Mouse (Mus musculus) hindbrain, postnatal 0 days (tissue): ENCODE data around the gene Haus7. TPM values are rescaled to one million over a fixed set of nuclear protein-coding genes. Genes with fewer than 3 reads are reported as not detected.
"Not testable (repeated sequence)": the region's sequence is repeated elsewhere in the genome, so short reads cannot be mapped to it uniquely, and the experiment has no call there.

Experiments used
- ATAC-seq: fragments of 200-750 bp; cut with Nextera tagmentation; 2 replicates; pipeline ENCODE4 v1.8.0; 2017; ENCODE audit warnings: mild to moderate bottlenecking, moderate TSS enrichment, moderate library complexity
- DNase-seq: peaks from one replicate; pipeline ENCODE4 v3.0.0-alpha.2; 2015; ENCODE audit warnings: low spot score
- H3K27ac ChIP-seq: fragments of 300-500 bp; sonication (generic); 2 replicates; pipeline ENCODE4 v1.5.1; 2014; ENCODE audit warnings: mild to moderate bottlenecking
- H3K27me3 ChIP-seq: fragments of 300-500 bp; sonication (generic); 2 replicates; pipeline ENCODE4 v1.6.1; 2014; ENCODE audit warnings: low read length, mixed read lengths; ENCODE audit not compliant: insufficient read depth
- H3K36me3 ChIP-seq: fragments of 300-500 bp; sonication (generic); 2 replicates; pipeline ENCODE4 v1.6.1; 2014; ENCODE audit warnings: low read length, mixed read lengths; ENCODE audit not compliant: insufficient read depth
- H3K4me1 ChIP-seq: fragments of 300-500 bp; sonication (generic); 2 replicates; pipeline ENCODE4 v1.6.1; 2014; ENCODE audit warnings: antibody characterized with exemption, low read length, mixed read lengths; ENCODE audit not compliant: insufficient read depth
- H3K4me2 ChIP-seq: fragments of 300-500 bp; sonication (generic); 2 replicates; pipeline ENCODE4 v1.6.1; 2014; ENCODE audit warnings: low read depth, mild to moderate bottlenecking, low read length, moderate library complexity, mixed read lengths
- H3K4me3 ChIP-seq: fragments of 300-500 bp; sonication (generic); 2 replicates; pipeline ENCODE4 v1.5.1; 2014; ENCODE audit warnings: low read length
- H3K9ac ChIP-seq: fragments of 300-500 bp; sonication (generic); replicated peaks from 2 replicates; pipeline ENCODE4 v1.6.1; 2014; ENCODE audit warnings: mild to moderate bottlenecking, low read length, moderate library complexity, mixed read lengths
- H3K9me3 ChIP-seq: fragments of 300-500 bp; sonication (generic); 2 replicates; pipeline ENCODE4 v1.6.1; 2016; ENCODE audit warnings: low read length, mixed read lengths
- CTCF ChIP-seq: IDR thresholded peaks from 2 replicates; pipeline ENCODE4 v1.5.1; 2016; ENCODE audit warnings: antibody characterized with exemption, control low read depth, low read depth
- WGBS: fragments of 180-500 bp; shearing (Covaris S2); extraction: QIAGEN DNeasy Blood & Tissue Kit; methylation state at CpG from one replicate; pipeline ENCODE4 v1.1.7; 2014; 5-methylcytosine and 5-hydroxymethylcytosine counted together
- polyA plus RNA-seq: library from polyadenylated mRNA; unstranded; fragments of >200 nt; fragmentation: Nextera tagmentation; extraction: Ambion mirVana; gene quantifications from 2 replicates; pipeline ENCODE4 v1.2.1, GENCODE M21; 2015
- total RNA-seq: library from RNA; depleted of rRNA; stranded (reverse); fragments of >200 nt; gene quantifications from 2 replicates; pipeline ENCODE4 v1.2.3, GENCODE M21; 2014; rRNA removed

Gene Haus7
- 22.0 and 33.5 TPM in 2 replicates for total RNA-seq
- 62.8 and 63.7 TPM in 2 replicates for polyA plus RNA-seq

DNA sequence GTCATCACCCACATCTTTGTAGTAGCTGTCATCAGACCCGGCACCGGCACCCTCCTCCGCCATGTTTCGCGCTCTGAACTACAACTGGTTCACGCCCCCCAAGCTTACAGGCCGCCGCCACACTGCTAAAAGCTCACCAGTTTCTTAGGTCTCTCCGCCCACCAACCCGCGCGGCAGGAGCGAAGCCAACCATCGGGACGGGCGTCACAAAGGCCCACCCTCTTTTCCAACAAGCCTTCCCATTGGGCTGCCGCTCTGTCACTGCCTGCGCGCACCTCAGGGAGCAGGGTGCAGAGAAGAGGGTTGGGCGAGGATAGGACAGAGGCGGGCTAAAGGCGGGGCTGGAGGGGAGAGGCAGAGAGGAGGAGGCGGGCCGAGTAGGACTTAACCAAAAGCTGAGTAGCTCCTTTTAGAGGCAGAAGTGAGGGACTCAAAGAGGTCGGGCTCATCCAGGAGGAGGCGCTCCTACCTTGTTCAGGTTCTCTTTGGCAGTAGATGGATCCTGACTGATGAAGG is at the start of gene Haus7:
Gene Haus7 (minus strand): TSS at position 168 of the 516 bp plus-strand sequence.
- Histone ChIP-seq H3K27ac (peak within 1 kb of the TSS; percentile 36; the same call in 1 of the 2 replicates), H3K9me3 (no peaks in the 10 kb centered on the region), H3K27me3 (no peaks in the 10 kb centered on the region), H3K36me3 (no peaks in the 10 kb centered on the region), H3K4me1 (no peaks in the 10 kb centered on the region), H3K4me2 (peak within 1 kb of the TSS; percentile 61), H3K4me3 (peak within 1 kb of the TSS; percentile 50), H3K9ac (peak within 1 kb of the TSS; percentile 43)
- 32% methylated on average over 26 of the region's 26 CpGs for WGBS
- TF ChIP-seq CTCF, result peak; percentile 66
- peak; percentile 93 for DNase-seq
- ATAC-seq, result peak; percentile 100

DNA sequence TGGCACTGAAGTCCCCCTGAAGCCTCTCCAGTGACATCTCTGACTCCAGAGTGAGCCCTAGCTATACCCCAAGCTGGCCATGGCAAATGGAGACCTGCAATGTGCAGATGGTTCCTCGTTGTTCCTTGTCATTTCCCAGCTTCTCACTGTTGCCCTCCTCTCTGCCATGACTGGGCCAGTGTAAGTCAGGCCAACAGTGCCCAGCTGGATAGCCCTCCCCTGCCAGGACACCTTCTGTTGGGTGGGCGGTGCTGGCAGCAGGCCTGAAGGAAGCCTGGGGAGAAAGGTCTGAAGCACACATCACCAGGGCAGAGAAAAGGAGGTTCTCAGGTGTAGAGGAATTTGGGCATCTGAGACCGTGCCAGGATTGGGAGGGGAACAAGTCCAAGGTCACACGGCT is 47.7 kb upstream of the Haus7 start:
- Histone ChIP-seq H3K36me3 (no peaks in the 10 kb centered on the region), H3K4me1 (no peaks in the 10 kb centered on the region), H3K27ac (no peak overlapping the region), H3K27me3 (no peaks in the 10 kb centered on the region), H3K4me2 (no peak overlapping the region), H3K9me3 (no peaks in the 10 kb centered on the region), H3K9ac (no peak overlapping the region), H3K4me3 (no peak overlapping the region)
- 61% methylated on average over 4 of the region's 4 CpGs for WGBS
- DNase-seq (no peak), ATAC-seq (no peak)
- TF ChIP-seq CTCF, result no peak

DNA sequence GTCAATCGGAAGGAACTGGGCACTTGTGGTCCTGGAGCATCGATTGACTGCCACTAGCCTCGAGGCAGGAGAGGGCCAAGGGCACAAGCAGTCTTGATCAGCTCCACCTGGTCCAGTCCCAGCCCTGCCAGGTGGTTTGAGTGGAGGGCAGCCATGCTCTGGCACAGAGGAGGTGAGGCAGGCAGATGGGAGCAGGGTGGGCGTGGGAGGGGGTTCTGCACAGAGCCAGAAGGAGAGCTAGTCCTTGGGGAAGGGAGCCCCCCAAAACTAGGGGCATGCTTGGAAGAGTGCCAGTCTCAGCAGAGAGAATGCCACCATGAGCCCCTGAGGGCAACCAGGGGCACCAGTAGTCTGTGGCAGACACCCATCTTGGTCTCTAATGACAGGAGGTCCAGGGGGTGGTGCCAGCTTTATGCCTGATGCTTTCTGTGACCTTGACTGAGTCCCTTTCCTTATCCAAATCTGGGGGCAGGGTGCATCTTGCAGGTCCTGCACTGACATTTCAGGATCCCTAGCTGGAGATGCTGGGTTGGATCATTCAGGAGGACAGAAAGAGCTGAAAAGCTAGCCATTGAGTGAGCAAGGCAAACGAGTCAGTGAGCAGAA is 46.4 kb upstream of the Haus7 start:
- no peak overlapping the region for H3K4me3 ChIP-seq
- no peak overlapping the region for H3K27ac ChIP-seq
- no peaks in the 10 kb centered on the region for H3K9me3 ChIP-seq
- no peak overlapping the region for H3K4me2 ChIP-seq
- H3K9ac ChIP-seq, result no peak overlapping the region
- no peaks in the 10 kb centered on the region for H3K36me3 ChIP-seq
- ATAC-seq (no peak), DNase-seq (no peak)
- no peaks in the 10 kb centered on the region for H3K4me1 ChIP-seq
- TF ChIP-seq CTCF, result no peak
- WGBS, result 62% methylated on average over 5 of the region's 5 CpGs
- H3K27me3 ChIP-seq, result no peaks in the 10 kb centered on the region

DNA sequence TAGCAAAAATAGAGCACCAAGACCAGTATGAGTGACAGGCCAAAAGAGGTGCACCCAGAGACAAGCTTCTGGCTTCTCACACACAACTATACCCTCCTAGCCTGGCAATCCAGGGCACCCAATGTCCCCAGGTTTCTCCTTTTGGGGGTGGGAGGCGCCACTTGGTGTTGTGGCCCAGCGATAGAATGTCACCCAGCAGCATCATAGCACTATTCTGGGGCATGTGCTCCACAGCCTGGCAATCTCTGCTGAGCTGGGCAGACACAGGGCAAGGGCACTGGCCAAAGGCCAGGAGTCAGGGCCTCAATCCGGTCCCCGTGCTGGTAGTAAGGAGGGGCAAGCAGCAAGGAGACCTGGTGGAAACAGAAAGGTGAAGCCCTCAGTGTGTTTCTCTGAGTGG is 37.9 kb upstream of the Haus7 start:
- Histone ChIP-seq H3K27me3 (no peaks in the 10 kb centered on the region), H3K36me3 (no peaks in the 10 kb centered on the region), H3K4me2 (no peak overlapping the region), H3K4me3 (no peak overlapping the region), H3K9me3 (no peaks in the 10 kb centered on the region), H3K4me1 (no peaks in the 10 kb centered on the region), H3K27ac (no peak overlapping the region), H3K9ac (no peak overlapping the region)
- no peak for TF ChIP-seq CTCF
- DNase-seq, result no peak
- no peak for ATAC-seq
- 93% methylated on average over 4 of the region's 4 CpGs for WGBS

DNA sequence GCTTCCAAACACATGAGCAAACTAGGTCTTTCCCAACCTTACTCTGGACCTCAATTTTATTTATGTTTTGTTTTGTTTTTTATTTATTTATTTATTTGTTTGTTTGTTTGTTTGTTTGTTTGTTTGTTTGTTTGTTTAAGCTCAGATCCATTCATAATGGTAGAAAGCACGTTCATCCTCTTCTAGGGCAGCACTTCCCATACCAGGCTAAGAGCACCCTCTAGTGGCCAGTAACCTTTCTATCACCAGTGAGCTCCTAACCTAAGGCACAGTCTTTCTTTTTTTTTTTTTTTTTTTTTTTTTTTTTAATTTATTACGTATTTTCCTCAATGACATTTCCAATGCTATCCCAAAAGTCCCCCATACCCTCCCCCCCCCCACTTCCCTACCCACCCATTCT is 34.7 kb upstream of the Haus7 start:
- not testable (repeated sequence) for H3K9ac ChIP-seq, H3K27me3 ChIP-seq, H3K4me1 ChIP-seq, H3K27ac ChIP-seq, H3K4me2 ChIP-seq, H3K36me3 ChIP-seq, H3K4me3 ChIP-seq, H3K9me3 ChIP-seq
- DNase-seq (peak; percentile 82), ATAC-seq (peak; percentile 78)
- 15% methylated on average over 1 of the region's 2 CpGs for WGBS
- peak; percentile 72 for TF ChIP-seq CTCF

DNA sequence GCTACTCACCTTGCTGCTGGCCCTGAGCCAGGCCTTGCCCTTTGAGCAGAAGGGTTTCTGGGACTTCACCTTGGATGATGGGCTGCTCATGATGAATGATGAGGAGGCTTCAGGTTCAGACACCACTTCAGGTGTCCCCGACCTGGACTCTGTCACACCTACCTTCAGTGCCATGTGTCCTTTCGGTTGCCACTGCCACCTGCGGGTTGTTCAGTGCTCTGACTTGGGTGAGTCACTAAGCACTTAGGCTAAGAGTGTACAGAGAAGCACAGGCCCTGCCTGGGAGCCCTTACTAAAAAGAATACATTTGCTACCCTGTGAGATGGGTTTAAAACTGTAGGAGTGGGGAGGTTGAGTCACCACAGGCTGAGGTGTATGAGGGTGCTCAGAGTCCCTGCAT is 32.0 kb upstream of the Haus7 start:
- no peaks in the 10 kb centered on the region for H3K4me1 ChIP-seq
- H3K36me3 ChIP-seq, result no peaks in the 10 kb centered on the region
- H3K27ac ChIP-seq, result no peak overlapping the region
- H3K4me3 ChIP-seq, result no peak overlapping the region
- no peak overlapping the region for H3K9ac ChIP-seq
- no peak for DNase-seq
- H3K27me3 ChIP-seq, result no peaks in the 10 kb centered on the region
- 79% methylated on average over 3 of the region's 3 CpGs for WGBS
- no peaks in the 10 kb centered on the region for H3K9me3 ChIP-seq
- no peak overlapping the region for H3K4me2 ChIP-seq
- no peak for ATAC-seq
- TF ChIP-seq CTCF, result no peak

DNA sequence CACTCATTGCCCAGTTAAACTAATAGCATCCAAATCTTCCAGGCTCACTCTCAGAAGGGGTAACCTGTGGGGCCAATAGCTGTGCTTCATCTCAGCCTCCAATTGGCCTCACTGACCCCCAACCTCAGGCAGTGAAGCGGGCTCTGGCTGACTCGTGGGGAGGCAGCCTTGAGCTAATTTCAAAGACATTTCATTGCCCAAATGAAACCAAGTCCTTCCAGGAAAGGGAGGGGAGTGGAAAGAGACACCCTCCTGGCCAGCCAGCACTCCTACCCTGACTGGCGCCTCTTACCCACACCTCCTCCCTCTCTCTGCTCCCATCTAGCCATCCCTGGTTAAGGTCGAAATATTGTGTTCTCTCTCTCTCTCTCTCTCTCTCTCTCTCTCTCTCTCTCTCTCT is 31.3 kb upstream of the Haus7 start:
- H3K36me3 ChIP-seq, result no peaks in the 10 kb centered on the region
- DNase-seq (no peak), ATAC-seq (no peak)
- no peak for TF ChIP-seq CTCF
- H3K27me3 ChIP-seq, result no peaks in the 10 kb centered on the region
- no peak overlapping the region for H3K27ac ChIP-seq
- H3K4me3 ChIP-seq, result no peak overlapping the region
- H3K9ac ChIP-seq, result no peak overlapping the region
- no peaks in the 10 kb centered on the region for H3K4me1 ChIP-seq
- WGBS, result 78% methylated on average over 4 of the region's 4 CpGs
- no peak overlapping the region for H3K4me2 ChIP-seq
- H3K9me3 ChIP-seq, result no peaks in the 10 kb centered on the region
